Mouse (Mus musculus) adrenal gland, postnatal 36 days (tissue): ENCODE results near the gene Krt42. TPM values are rescaled to one million over a fixed set of nuclear protein-coding genes. Genes with fewer than 3 reads are reported as not detected.
"Not testable (repeated sequence)": the region's sequence is repeated elsewhere in the genome, so short reads cannot be mapped to it uniquely, and the experiment has no call there.

Source experiments
- DNase-seq, 2 experiments: peaks; one replicate each; pipeline ENCODE4 v3.0.0; 2021; ENCODE audit warnings: mixed read lengths in 1 of 2
- total RNA-seq, 2 experiments: library from RNA; stranded (reverse); gene quantifications; 2 replicates each; pipeline ENCODE4 v1.2.3; 2021

Krt42 gene
- total RNA-seq, 2 experiments from 2014 or later = not detected

GRCm38 (mm10) chr11:100278759-100279158 is 9.1 kb upstream of the Krt42 start:
- DNase-seq = no peak

- DNase-seq = peak in 1 of 2 experiments; percentile 57
Measured at GRCm38 (mm10) chr11:100277726-100278480, 8.2 kb upstream of the Krt42 start.

GRCm38 (mm10) chr11:100275466-100275865 is 5.8 kb upstream of the Krt42 start:
- no peak for DNase-seq

- no peak for DNase-seq
Measured at GRCm38 (mm10) chr11:100274719-100275118, 5.0 kb upstream of the Krt42 start.

GRCm38 (mm10) chr11:100271878-100272277 is 2.2 kb upstream of the Krt42 start:
- no peak for DNase-seq

- no peak for DNase-seq
Measured at GRCm38 (mm10) chr11:100262058-100262980, 7.4 kb downstream of the Krt42 start.

- DNase-seq = no peak
Measured at GRCm38 (mm10) chr11:100261235-100261605, 8.5 kb downstream of the Krt42 start.

GRCm38 (mm10) chr11:100260514-100261234 is 9.0 kb downstream of the Krt42 start, which contains the start of gene Krt17:
Gene Krt17, minus strand, starts transcription at chr11:100261029.
- no peak for DNase-seq

- DNase-seq = no peak
Measured at GRCm38 (mm10) chr11:100259079-100259478, 10.6 kb downstream of the Krt42 start.

GRCm38 (mm10) chr11:100257967-100258366 is 11.7 kb downstream of the Krt42 start:
- DNase-seq = no peak

- DNase-seq = no peak
Measured at GRCm38 (mm10) chr11:100255514-100255913, 14.2 kb downstream of the Krt42 start.

GRCm38 (mm10) chr11:100254360-100255090 is 15.1 kb downstream of the Krt42 start:
- no peak for DNase-seq

GRCm38 (mm10) chr11:100248852-100249465 is 20.7 kb downstream of the Krt42 start, which contains the start of gene Krt16:
Gene Krt16, minus strand, starts transcription at chr11:100248902.
- DNase-seq = no peak

GRCm38 (mm10) chr11:100246471-100246870 is 23.2 kb downstream of the Krt42 start:
- not testable (repeated sequence) for DNase-seq

GRCm38 (mm10) chr11:100240272-100240671 is 29.4 kb downstream of the Krt42 start:
- not testable (repeated sequence) for DNase-seq

- DNase-seq = no peak
Measured at GRCm38 (mm10) chr11:100221741-100222140, 47.9 kb downstream of the Krt42 start.

- no peak for DNase-seq
Measured at GRCm38 (mm10) chr11:100219304-100219703, 50.4 kb downstream of the Krt42 start.
